Mouse (Mus musculus): ENCODE measurements around the gene Atp6ap1.

DNA sequence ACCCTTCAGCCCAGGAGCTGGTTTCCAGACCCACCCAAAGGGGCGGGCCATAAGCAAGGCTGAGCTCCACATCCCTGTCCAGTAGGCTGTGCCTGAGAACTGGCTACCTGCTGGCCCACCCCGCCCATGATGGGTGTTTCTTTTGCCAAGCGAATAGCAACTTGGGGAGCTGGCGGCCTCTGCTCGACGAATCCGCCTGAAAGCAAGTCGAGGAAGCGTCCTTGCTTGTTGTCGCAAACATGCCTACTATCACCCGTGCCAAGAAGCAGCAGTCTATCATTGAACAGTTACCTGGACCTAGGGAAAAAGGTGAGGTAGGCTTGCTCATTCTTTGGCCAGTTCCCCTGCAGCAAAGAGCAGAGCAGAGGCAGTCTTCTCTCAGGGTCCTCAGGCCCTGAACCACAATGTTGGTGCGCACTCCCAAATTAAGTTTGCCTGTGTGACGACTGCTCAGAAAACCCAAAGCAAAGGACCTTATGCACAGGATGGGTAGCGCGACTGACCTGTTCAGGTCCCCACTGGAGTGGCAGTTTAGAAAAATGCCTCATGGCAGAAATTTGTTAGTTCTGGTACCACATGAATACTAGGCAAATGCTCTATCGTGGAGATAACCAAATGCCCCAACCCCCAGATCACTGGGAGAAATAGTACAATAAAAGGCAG, 15.0 kb upstream of the Atp6ap1 start, which contains the start of the genes Taz and Dnase1l1:
- TF ChIP-seq CTCF (IDR thresholded peaks at IDR 0.05) (0 out of 2 replicates have a peak, but pooled peaks have one; percentile 22), EP300 (IDR thresholded peaks at IDR 0.05; ENCODE audit: insufficient read depth, low read depth, low read length) (no peak)
